In genomic region chr10:99119471-99119870, GRCm38 (mm10) we compare ENCODE assay signal across 37 mouse cellular contexts. TPM values are rescaled to one million over a fixed set of nuclear protein-coding genes. Genes with fewer than 3 reads are reported as not detected.
DNase-seq lines count a peak whose midpoint lies in the region; ATAC-seq and TF ChIP-seq lines count a peak whose summit lies in the region.
"Had no signal": no experiment of that assay in that cellular context is flagged by ENCODE, and none has a peak within 500 bp of the region (broad histone marks: within the 10 kb centered on the region; RNA-seq: fewer than 3 reads in every experiment).

No protein-coding gene starts in this region.

- no peaks in the 10 kb centered on the region for H3K36me3 ChIP-seq in embryonic facial prominence, embryonic 12.5 days
- no peaks in the 10 kb centered on the region for H3K36me3 ChIP-seq in embryonic facial prominence, embryonic 10.5 days (replicated peaks)
- no peaks in the 10 kb centered on the region for H3K36me3 ChIP-seq in thymus, adult 2 months (ENCODE audit: control insufficient read depth, insufficient read depth, low read length)
- H3K36me3 ChIP-seq: hindbrain, embryonic 10.5 days; liver, embryonic 15.5 days; lung, embryonic 15.5 days; midbrain, embryonic 10.5 days; neural tube, embryonic 15.5 days had no signal

- no peak overlapping the region for H3K9ac ChIP-seq in embryonic facial prominence, embryonic 12.5 days
- H3K9ac ChIP-seq: liver, embryonic 15.5 days; lung, embryonic 15.5 days; neural tube, embryonic 15.5 days had no signal

- H3K27me3 ChIP-seq in embryonic facial prominence, embryonic 12.5 days, result no peaks in the 10 kb centered on the region
- no peaks in the 10 kb centered on the region for H3K27me3 ChIP-seq in embryonic facial prominence, embryonic 10.5 days (replicated peaks; ENCODE audit: low read depth, poor library complexity, severe bottlenecking)
- no peaks in the 10 kb centered on the region for H3K27me3 ChIP-seq in thymus, adult 2 months (ENCODE audit: control insufficient read depth, insufficient read depth, low read length)
- H3K27me3 ChIP-seq: CH12.LX; liver, embryonic 15.5 days; lung, embryonic 15.5 days; neural tube, embryonic 15.5 days; Patski had no signal

- H3K9me3 ChIP-seq in embryonic facial prominence, embryonic 12.5 days, result no peaks in the 10 kb centered on the region
- no peaks in the 10 kb centered on the region for H3K9me3 ChIP-seq in embryonic facial prominence, embryonic 10.5 days
- H3K9me3 ChIP-seq: G1E; hindbrain, embryonic 10.5 days; liver, embryonic 15.5 days; lung, embryonic 15.5 days; midbrain, embryonic 10.5 days; neural tube, embryonic 15.5 days had no signal

- H3K4me2 ChIP-seq in embryonic facial prominence, embryonic 12.5 days (replicated peaks), result no peak overlapping the region
- H3K4me2 ChIP-seq: heart, embryonic 11.5 days; liver, embryonic 15.5 days; lung, embryonic 15.5 days; neural tube, embryonic 15.5 days had no signal

- WGBS in embryonic facial prominence, embryonic 12.5 days, result 87% methylated on average over 4 of the region's 4 CpGs
- 89% methylated on average over 4 of the region's 4 CpGs for WGBS in embryonic facial prominence, embryonic 10.5 days
- 63% methylated on average over 4 of the region's 4 CpGs for WGBS in thymus, adult 2 months

- 0 out of 2 replicates have a peak overlapping the region, but pooled peaks have one; percentile 11 for H3K27ac ChIP-seq in embryonic facial prominence, embryonic 12.5 days
- H3K27ac ChIP-seq in embryonic facial prominence, embryonic 10.5 days (replicated peaks), result no peak overlapping the region
- H3K27ac ChIP-seq in thymus, adult 2 months (ENCODE audit: control insufficient read depth, insufficient read depth, low read length), result peak overlapping the region; percentile 86
- H3K27ac ChIP-seq: gastrocnemius, adult 2 months; hindbrain, embryonic 10.5 days; hindbrain, postnatal 0 days; liver, embryonic 15.5 days; lung, embryonic 15.5 days; midbrain, embryonic 10.5 days; neural tube, embryonic 15.5 days had no signal

- TF ChIP-seq CTCF in thymus, adult 2 months (IDR thresholded peaks at IDR 0.05; ENCODE audit: borderline replicate concordance, control insufficient read depth, extremely low read depth, insufficient read depth, low read length, poor library complexity), result no peak

- peaks cover 30% of the 10 kb centered on the region for H3K4me1 ChIP-seq in embryonic facial prominence, embryonic 12.5 days
- peaks cover 34% of the 10 kb centered on the region for H3K4me1 ChIP-seq in embryonic facial prominence, embryonic 10.5 days
- peaks cover 41% of the 10 kb centered on the region for H3K4me1 ChIP-seq in thymus, adult 2 months (replicated peaks; ENCODE audit: control insufficient read depth, insufficient read depth, low read length)

- DNase-seq in embryonic facial prominence, embryonic 10.5 days (ENCODE audit: low spot score), result no peak
- peak; percentile 51 for DNase-seq in thymus, adult 2 months
- no peak for DNase-seq in retina, embryonic 14.5 days (ENCODE audit: low spot score)
- DNase-seq in embryo, embryonic 10 days (ENCODE audit: low spot score), result no peak
- no peak for DNase-seq in spleen, postnatal 36 days (ENCODE audit: low spot score in 2 of 2)
- DNase-seq: adrenal gland, adult 2 months; cerebellum, adult 11 months; cerebellum, postnatal 10 days; gastrocnemius, adult 2 months; kidney, adult 11 months; kidney, postnatal 4 days; layer of hippocampus, adult 9-11 months; left cerebral cortex, postnatal 4 days; liver; lung, postnatal 36 days had no signal

- no peak overlapping the region for H3K4me3 ChIP-seq in embryonic facial prominence, embryonic 12.5 days
- no peak overlapping the region for H3K4me3 ChIP-seq in embryonic facial prominence, embryonic 10.5 days
- no peak overlapping the region for H3K4me3 ChIP-seq in thymus, adult 2 months (ENCODE audit: control insufficient read depth, insufficient read depth, low read length)
- H3K4me3 ChIP-seq: gastrocnemius, adult 2 months; hindbrain, embryonic 10.5 days; liver, embryonic 15.5 days; lung, embryonic 15.5 days; midbrain, embryonic 10.5 days; neural tube, embryonic 15.5 days had no signal

- TF ChIP-seq POLR2A in thymus, adult 2 months (IDR thresholded peaks at IDR 0.05; ENCODE audit: control insufficient read depth, extremely low read depth, insufficient read depth, low read length, poor library complexity), result no peak

- ATAC-seq in embryonic facial prominence, embryonic 12.5 days (ENCODE audit: insufficient number of reproducible peaks, insufficient read depth, low FRiP score, low TSS enrichment), result no peak
- peak; percentile 32; the same call in 1 of the 2 replicates for ATAC-seq in megakaryocyte progenitor cell, adult 5-6 weeks (replicated peaks; ENCODE audit: poor library complexity)
- ATAC-seq: forebrain, embryonic 14.5 days; hindbrain, postnatal 0 days; midbrain, embryonic 16.5 days; Patski had no signal

RNA-seq across cellular contexts. Expression of gene Phxr2, which starts 6.7 kb away (rescaled TPM):
- polyA plus RNA-seq in embryonic facial prominence, embryonic 12.5 days (2016; fragmentation: Nextera tagmentation; extraction: Ambion mirVana), result 0.18 TPM in 1 of 2 replicates, not detected in the other
- 0.13 and 0.21 TPM in 2 replicates for polyA plus RNA-seq in embryonic facial prominence, embryonic 10.5 days (2016; fragmentation: Nextera tagmentation; extraction: Ambion mirVana)
- total RNA-seq in megakaryocyte progenitor cell, adult 5-6 weeks (2015), result not detected in 2 replicates
- not detected in 2 replicates for total RNA-seq in megakaryocyte progenitor cell, adult 5-6 weeks (2017)
- polyA plus RNA-seq in thymus, adult 2 months (2012; rRNA removed), result 0.57 and 0.74 TPM in 2 replicates
- total RNA-seq: adrenal gland, adult 2 months; adrenal gland, postnatal 4 days; CH12.LX; G1E; gastrocnemius, adult 2 months; hindbrain, postnatal 0 days; left cerebral cortex, adult 18-20 months; left cerebral cortex, postnatal 4 days had no signal
- polyA plus RNA-seq: adrenal gland, adult 2 months; cortical plate, adult 2 months; embryonic facial prominence, embryonic 14.5 days; forebrain, embryonic 14.5 days; frontal cortex, adult 2 months; G1E; gonadal fat pad, adult 2 months; heart, embryonic 11.5 days; heart, postnatal 0 days; hindbrain, embryonic 10.5 days; hindbrain, postnatal 0 days; kidney, embryonic 16.5 days; liver, embryonic 15.5 days; lung, embryonic 15.5 days; midbrain, embryonic 16.5 days; neural tube, embryonic 15.5 days; Patski had no signal

RNA-seq across cellular contexts. Expression of gene Galnt4, which starts 11.5 kb away (rescaled TPM):
- 8.1 and 9.5 TPM in 2 replicates for polyA plus RNA-seq in embryonic facial prominence, embryonic 12.5 days (2016; fragmentation: Nextera tagmentation; extraction: Ambion mirVana)
- 4.1 and 5.4 TPM in 2 replicates for polyA plus RNA-seq in embryonic facial prominence, embryonic 10.5 days (2016; fragmentation: Nextera tagmentation; extraction: Ambion mirVana)
- total RNA-seq in megakaryocyte progenitor cell, adult 5-6 weeks (2015), result 8.5 and 10.8 TPM in 2 replicates
- total RNA-seq in megakaryocyte progenitor cell, adult 5-6 weeks (2017), result 9.9 and 11.8 TPM in 2 replicates
- polyA plus RNA-seq in thymus, adult 2 months (2012; rRNA removed), result 4.2 and 4.6 TPM in 2 replicates

RNA-seq across cellular contexts. Expression of gene Poc1b, which starts 12.6 kb away (rescaled TPM):
- polyA plus RNA-seq in embryonic facial prominence, embryonic 12.5 days (2016; fragmentation: Nextera tagmentation; extraction: Ambion mirVana), result 19.4 and 21.1 TPM in 2 replicates
- polyA plus RNA-seq in embryonic facial prominence, embryonic 10.5 days (2016; fragmentation: Nextera tagmentation; extraction: Ambion mirVana), result 32.6 and 33.3 TPM in 2 replicates
- 32.8 and 41.8 TPM in 2 replicates for total RNA-seq in megakaryocyte progenitor cell, adult 5-6 weeks (2015)
- total RNA-seq in megakaryocyte progenitor cell, adult 5-6 weeks (2017), result 10.6 and 12.0 TPM in 2 replicates
- 11.0 and 11.4 TPM in 2 replicates for polyA plus RNA-seq in thymus, adult 2 months (2012; rRNA removed)
